Mouse (Mus musculus) liver, embryonic 14.5 days (tissue): ENCODE results near the gene Mab21l1.

Source experiments
- CTCF ChIP-seq: IDR thresholded peaks from 2 replicates; pipeline ENCODE4 v1.5.1; 2016; ENCODE audit warnings: antibody characterized with exemption, low read depth, control low read depth
- EP300 ChIP-seq: IDR thresholded peaks from 2 replicates; pipeline ENCODE4 v1.6.1; 2016; ENCODE audit warnings: antibody characterized with exemption, low read depth

GRCm38 (mm10) chr3:55816096-55816495 lies 33.8 kb downstream of the Mab21l1 start:
- TF ChIP-seq CTCF: no peak
- TF ChIP-seq EP300: no peak
